Mouse (Mus musculus): ENCODE results near the gene Gse1. TPM values are rescaled to one million over a fixed set of nuclear protein-coding genes. Genes with fewer than 3 reads are reported as not detected.

Gse1 gene
- polyA plus RNA-seq, 1 experiment from 2014 or later, result 24.0 TPM

GRCm38 (mm10) chr8:120550430-120550829 is 322.2 kb downstream of the Gse1 start:
- no peak; the same call in 1 of the 2 replicates for ATAC-seq
- Histone ChIP-seq H3K9ac (peak overlapping the region; percentile 66), H3K36me3 (ENCODE audit: poor library complexity, severe bottlenecking) (peaks cover 21% of the 10 kb centered on the region), H3K4me3 (0 out of 2 replicates have a peak overlapping the region, but pooled peaks have one; percentile 25), H3K9me3 (replicated peaks) (no peaks in the 10 kb centered on the region), H3K27me3 (no peaks in the 10 kb centered on the region), H3K4me2 (peak overlapping the region; percentile 64), H3K27ac (peak overlapping the region; percentile 93), H3K4me1 (peaks cover 99% of the 10 kb centered on the region)
- WGBS, result 6% methylated on average over 12 of the region's 12 CpGs

GRCm38 (mm10) chr8:120550937-120551676 is 322.9 kb downstream of the Gse1 start:
- Histone ChIP-seq H3K4me3 (no peak overlapping the region), H3K36me3 (ENCODE audit: poor library complexity, severe bottlenecking) (peaks cover 21% of the 10 kb centered on the region), H3K27me3 (no peaks in the 10 kb centered on the region), H3K9me3 (replicated peaks) (no peaks in the 10 kb centered on the region), H3K4me2 (peak overlapping the region; percentile 64), H3K27ac (peak overlapping the region; percentile 93), H3K4me1 (peaks cover 99% of the 10 kb centered on the region), H3K9ac (peak overlapping the region; percentile 66)
- 48% methylated on average over 11 of the region's 11 CpGs for WGBS
- ATAC-seq, result peak; percentile 25

- H3K27ac ChIP-seq, result peak overlapping the region; percentile 93
- whole genome bisulfite sequencing, result 90% methylated on average over 3 of the region's 3 CpGs
- no peak overlapping the region for H3K4me3 ChIP-seq
- H3K36me3 ChIP-seq (ENCODE audit: poor library complexity, severe bottlenecking), result peaks cover 25% of the 10 kb centered on the region
- no peaks in the 10 kb centered on the region for H3K9me3 ChIP-seq (replicated peaks)
- no peak for ATAC-seq
- peak overlapping the region; percentile 66; the same call in 1 of the 2 replicates for H3K9ac ChIP-seq
- peak overlapping the region; percentile 64 for H3K4me2 ChIP-seq
- peaks cover 99% of the 10 kb centered on the region for H3K4me1 ChIP-seq
- H3K27me3 ChIP-seq, result no peaks in the 10 kb centered on the region
Measured at GRCm38 (mm10) chr8:120551677-120551980, 323.4 kb downstream of the Gse1 start.

- H3K27me3 ChIP-seq, result no peaks in the 10 kb centered on the region
- peaks cover 99% of the 10 kb centered on the region for H3K4me1 ChIP-seq
- WGBS, result 90% methylated on average over 11 of the region's 11 CpGs
- no peak for ATAC-seq
- H3K9ac ChIP-seq, result no peak overlapping the region
- no peak overlapping the region for H3K4me3 ChIP-seq
- H3K4me2 ChIP-seq, result no peak overlapping the region
- H3K27ac ChIP-seq, result peak overlapping the region; percentile 20; the same call in 1 of the 2 replicates
- H3K36me3 ChIP-seq (ENCODE audit: poor library complexity, severe bottlenecking), result peaks cover 25% of the 10 kb centered on the region
- H3K9me3 ChIP-seq (replicated peaks), result no peaks in the 10 kb centered on the region
Measured at GRCm38 (mm10) chr8:120552509-120552908, 324.3 kb downstream of the Gse1 start.

- Histone ChIP-seq H3K9ac (no peak overlapping the region), H3K4me3 (no peak overlapping the region), H3K27me3 (no peaks in the 10 kb centered on the region), H3K36me3 (ENCODE audit: poor library complexity, severe bottlenecking) (peaks cover 25% of the 10 kb centered on the region), H3K9me3 (replicated peaks) (no peaks in the 10 kb centered on the region), H3K4me1 (peaks cover 99% of the 10 kb centered on the region), H3K4me2 (no peak overlapping the region), H3K27ac (no peak overlapping the region)
- WGBS, result 89% methylated on average over 24 of the region's 24 CpGs
- no peak for ATAC-seq
Measured at GRCm38 (mm10) chr8:120553441-120554123, 325.3 kb downstream of the Gse1 start.

GRCm38 (mm10) chr8:120554466-120555039 is 326.3 kb downstream of the Gse1 start:
- H3K4me2 ChIP-seq, result no peak overlapping the region
- peaks cover 99% of the 10 kb centered on the region for H3K4me1 ChIP-seq
- no peak overlapping the region for H3K27ac ChIP-seq
- 91% methylated on average over 18 of the region's 18 CpGs for WGBS
- no peak overlapping the region for H3K9ac ChIP-seq
- no peak for ATAC-seq
- no peak overlapping the region for H3K4me3 ChIP-seq
- H3K36me3 ChIP-seq (ENCODE audit: poor library complexity, severe bottlenecking), result peaks cover 25% of the 10 kb centered on the region
- no peaks in the 10 kb centered on the region for H3K27me3 ChIP-seq
- no peaks in the 10 kb centered on the region for H3K9me3 ChIP-seq (replicated peaks)

GRCm38 (mm10) chr8:120556198-120556892 is 328.1 kb downstream of the Gse1 start:
- Histone ChIP-seq H3K27ac (peak overlapping the region; percentile 90), H3K9ac (peak overlapping the region; percentile 55; the same call in 1 of the 2 replicates), H3K4me1 (peaks cover 99% of the 10 kb centered on the region), H3K4me2 (peak overlapping the region; percentile 33; the same call in 1 of the 2 replicates), H3K36me3 (ENCODE audit: poor library complexity, severe bottlenecking) (peaks cover 25% of the 10 kb centered on the region), H3K4me3 (no peak overlapping the region), H3K9me3 (replicated peaks) (no peaks in the 10 kb centered on the region), H3K27me3 (no peaks in the 10 kb centered on the region)
- no peak for ATAC-seq
- WGBS, result 49% methylated on average over 20 of the region's 20 CpGs

- 40% methylated on average over 15 of the region's 15 CpGs for WGBS
- Histone ChIP-seq H3K9me3 (replicated peaks) (no peaks in the 10 kb centered on the region), H3K4me3 (no peak overlapping the region), H3K9ac (peak overlapping the region; percentile 55; the same call in 1 of the 2 replicates), H3K36me3 (ENCODE audit: poor library complexity, severe bottlenecking) (peaks cover 25% of the 10 kb centered on the region), H3K4me2 (peak overlapping the region; percentile 33), H3K27me3 (no peaks in the 10 kb centered on the region), H3K4me1 (peaks cover 99% of the 10 kb centered on the region), H3K27ac (peak overlapping the region; percentile 90)
- peak; percentile 60 for ATAC-seq
Measured at GRCm38 (mm10) chr8:120557170-120557965, 329.1 kb downstream of the Gse1 start.

GRCm38 (mm10) chr8:120558162-120558561 is 329.9 kb downstream of the Gse1 start:
- Histone ChIP-seq H3K27ac (peak overlapping the region; percentile 90), H3K4me2 (peak overlapping the region; percentile 10; the same call in 1 of the 2 replicates), H3K9ac (no peak overlapping the region), H3K36me3 (ENCODE audit: poor library complexity, severe bottlenecking) (peaks cover 25% of the 10 kb centered on the region), H3K4me3 (no peak overlapping the region), H3K4me1 (peaks cover 99% of the 10 kb centered on the region), H3K27me3 (no peaks in the 10 kb centered on the region), H3K9me3 (replicated peaks) (no peaks in the 10 kb centered on the region)
- WGBS, result 55% methylated on average over 3 of the region's 4 CpGs
- ATAC-seq, result no peak

- Histone ChIP-seq H3K4me1 (peaks cover 100% of the 10 kb centered on the region), H3K4me3 (no peak overlapping the region), H3K4me2 (peak overlapping the region; percentile 33), H3K9ac (peak overlapping the region; percentile 35; the same call in 1 of the 2 replicates), H3K36me3 (ENCODE audit: poor library complexity, severe bottlenecking) (peaks cover 10% of the 10 kb centered on the region), H3K9me3 (replicated peaks) (no peaks in the 10 kb centered on the region), H3K27ac (peak overlapping the region; percentile 90), H3K27me3 (no peaks in the 10 kb centered on the region)
- peak; percentile 54 for ATAC-seq
- 4% methylated on average over 11 of the region's 11 CpGs for WGBS
Measured at GRCm38 (mm10) chr8:120559654-120560053, 331.4 kb downstream of the Gse1 start.

- H3K9ac ChIP-seq, result peak overlapping the region; percentile 31; the same call in 1 of the 2 replicates
- peak overlapping the region; percentile 90; the same call in 1 of the 2 replicates for H3K27ac ChIP-seq
- H3K9me3 ChIP-seq (replicated peaks), result no peaks in the 10 kb centered on the region
- H3K4me3 ChIP-seq, result no peak overlapping the region
- ATAC-seq, result no peak
- H3K36me3 ChIP-seq (ENCODE audit: poor library complexity, severe bottlenecking), result peaks cover 9% of the 10 kb centered on the region
- no peaks in the 10 kb centered on the region for H3K27me3 ChIP-seq
- peaks cover 100% of the 10 kb centered on the region for H3K4me1 ChIP-seq
- WGBS, result 74% methylated on average over 5 of the region's 5 CpGs
- H3K4me2 ChIP-seq, result no peak overlapping the region
Measured at GRCm38 (mm10) chr8:120560535-120560934, 332.3 kb downstream of the Gse1 start.
